Mouse (Mus musculus): ENCODE results near the gene Acot12. TPM values are rescaled to one million over a fixed set of nuclear protein-coding genes. Genes with fewer than 3 reads are reported as not detected.
A peak's percentile ranks its signal among the peaks of the same experiment; 100 is the strongest.

The Acot12 gene
- polyA plus RNA-seq, 1 experiment = 47.7 TPM

- Histone ChIP-seq H3K27me3 (replicated peaks; ENCODE audit: control insufficient read depth, insufficient read depth, low read length) (no peaks in the 10 kb centered on the region), H3K27ac (ENCODE audit: insufficient read depth, low read depth, low read length) (peak overlapping the region; percentile 91; the same call in 1 of the 2 replicates), H3K36me3 (ENCODE audit: control insufficient read depth, insufficient read depth, low read length) (no peaks in the 10 kb centered on the region), H3K4me1 (ENCODE audit: control insufficient read depth, insufficient read depth, low read length) (peaks cover 5% of the 10 kb centered on the region; the same call in 1 of the 2 replicates), H3K4me3 (ENCODE audit: insufficient read depth, low read depth, low read length) (peak overlapping the region; percentile 1; the same call in 1 of the 2 replicates)
- WGBS = 71% methylated on average over 3 of the region's 3 CpGs
- peak; percentile 30 for DNase-seq
- no peak for TF ChIP-seq POLR2A (IDR thresholded peaks at IDR 0.05; ENCODE audit: low read depth, low read length)
- TF ChIP-seq CTCF (conservative IDR thresholded peaks at IDR 0.05; ENCODE audit: insufficient read depth, insufficient read length, low read depth, low read length) = no peak
Observed at GRCm38 (mm10) chr13:91743180-91743579, 1.9 kb downstream of the Acot12 start.

GRCm38 (mm10) chr13:91746470-91746869 is 5.2 kb downstream of the Acot12 start:
- TF ChIP-seq CTCF (conservative IDR thresholded peaks at IDR 0.05; ENCODE audit: insufficient read depth, insufficient read length, low read depth, low read length) (no peak), POLR2A (IDR thresholded peaks at IDR 0.05; ENCODE audit: low read depth, low read length) (no peak)
- Histone ChIP-seq H3K36me3 (ENCODE audit: control insufficient read depth, insufficient read depth, low read length) (no peaks in the 10 kb centered on the region), H3K27me3 (replicated peaks; ENCODE audit: control insufficient read depth, insufficient read depth, low read length) (no peaks in the 10 kb centered on the region), H3K27ac (ENCODE audit: insufficient read depth, low read depth, low read length) (no peak overlapping the region), H3K4me1 (ENCODE audit: control insufficient read depth, insufficient read depth, low read length) (peaks cover 2% of the 10 kb centered on the region; the same call in 1 of the 2 replicates), H3K4me3 (ENCODE audit: insufficient read depth, low read depth, low read length) (no peak overlapping the region)
- DNase-seq = no peak
- 79% methylated on average over 5 of the region's 5 CpGs for WGBS

- DNase-seq = no peak
- Histone ChIP-seq H3K4me3 (ENCODE audit: insufficient read depth, low read depth, low read length) (no peak overlapping the region), H3K27me3 (replicated peaks; ENCODE audit: control insufficient read depth, insufficient read depth, low read length) (no peaks in the 10 kb centered on the region), H3K36me3 (ENCODE audit: control insufficient read depth, insufficient read depth, low read length) (no peaks in the 10 kb centered on the region), H3K4me1 (ENCODE audit: control insufficient read depth, insufficient read depth, low read length) (peaks cover 2% of the 10 kb centered on the region; the same call in 1 of the 2 replicates), H3K27ac (ENCODE audit: insufficient read depth, low read depth, low read length) (0 out of 2 replicates have a peak overlapping the region, but pooled peaks have one; percentile 23)
- TF ChIP-seq POLR2A (IDR thresholded peaks at IDR 0.05; ENCODE audit: low read depth, low read length) (no peak), CTCF (conservative IDR thresholded peaks at IDR 0.05; ENCODE audit: insufficient read depth, insufficient read length, low read depth, low read length) (no peak)
- WGBS = 81% methylated on average over 2 of the region's 2 CpGs
Observed at GRCm38 (mm10) chr13:91748401-91748800, 7.1 kb downstream of the Acot12 start.

GRCm38 (mm10) chr13:91749981-91750380 is 8.7 kb downstream of the Acot12 start:
- peak; percentile 75 for DNase-seq
- Histone ChIP-seq H3K4me1 (ENCODE audit: control insufficient read depth, insufficient read depth, low read length) (peaks cover 2% of the 10 kb centered on the region; the same call in 1 of the 2 replicates), H3K27ac (ENCODE audit: insufficient read depth, low read depth, low read length) (peak overlapping the region; percentile 13), H3K4me3 (ENCODE audit: insufficient read depth, low read depth, low read length) (no peak overlapping the region), H3K27me3 (replicated peaks; ENCODE audit: control insufficient read depth, insufficient read depth, low read length) (no peaks in the 10 kb centered on the region), H3K36me3 (ENCODE audit: control insufficient read depth, insufficient read depth, low read length) (no peaks in the 10 kb centered on the region)
- WGBS = 37% methylated on average over 4 of the region's 4 CpGs
- TF ChIP-seq CTCF (conservative IDR thresholded peaks at IDR 0.05; ENCODE audit: insufficient read depth, insufficient read length, low read depth, low read length) (no peak), POLR2A (IDR thresholded peaks at IDR 0.05; ENCODE audit: low read depth, low read length) (no peak)

- H3K36me3 ChIP-seq (ENCODE audit: control insufficient read depth, insufficient read depth, low read length) = no peaks in the 10 kb centered on the region; the same call in 1 of the 2 replicates
- no peak overlapping the region for H3K4me3 ChIP-seq (ENCODE audit: insufficient read depth, low read depth, low read length)
- H3K27ac ChIP-seq (ENCODE audit: insufficient read depth, low read depth, low read length) = no peak overlapping the region
- WGBS = 67% methylated on average over 4 of the region's 4 CpGs
- H3K27me3 ChIP-seq (replicated peaks; ENCODE audit: control insufficient read depth, insufficient read depth, low read length) = no peaks in the 10 kb centered on the region
- peaks cover 6% of the 10 kb centered on the region; the same call in 1 of the 2 replicates for H3K4me1 ChIP-seq (ENCODE audit: control insufficient read depth, insufficient read depth, low read length)
- DNase-seq = no peak
- TF ChIP-seq POLR2A (IDR thresholded peaks at IDR 0.05; ENCODE audit: low read depth, low read length) (no peak), CTCF (conservative IDR thresholded peaks at IDR 0.05; ENCODE audit: insufficient read depth, insufficient read length, low read depth, low read length) (no peak)
Observed at GRCm38 (mm10) chr13:91753724-91754123, 12.4 kb downstream of the Acot12 start.

- Histone ChIP-seq H3K4me1 (ENCODE audit: control insufficient read depth, insufficient read depth, low read length) (peaks cover 8% of the 10 kb centered on the region; the same call in 1 of the 2 replicates), H3K27me3 (replicated peaks; ENCODE audit: control insufficient read depth, insufficient read depth, low read length) (no peaks in the 10 kb centered on the region), H3K4me3 (ENCODE audit: insufficient read depth, low read depth, low read length) (no peak overlapping the region), H3K36me3 (ENCODE audit: control insufficient read depth, insufficient read depth, low read length) (no peaks in the 10 kb centered on the region; the same call in 1 of the 2 replicates), H3K27ac (ENCODE audit: insufficient read depth, low read depth, low read length) (no peak overlapping the region)
- DNase-seq = no peak
- TF ChIP-seq POLR2A (IDR thresholded peaks at IDR 0.05; ENCODE audit: low read depth, low read length) (no peak), CTCF (conservative IDR thresholded peaks at IDR 0.05; ENCODE audit: insufficient read depth, insufficient read length, low read depth, low read length) (no peak)
Observed at GRCm38 (mm10) chr13:91754762-91755161, 13.4 kb downstream of the Acot12 start.

GRCm38 (mm10) chr13:91756230-91756629 is 14.9 kb downstream of the Acot12 start:
- no peaks in the 10 kb centered on the region; the same call in 1 of the 2 replicates for H3K36me3 ChIP-seq (ENCODE audit: control insufficient read depth, insufficient read depth, low read length)
- peaks cover 13% of the 10 kb centered on the region; the same call in 1 of the 2 replicates for H3K4me1 ChIP-seq (ENCODE audit: control insufficient read depth, insufficient read depth, low read length)
- DNase-seq = no peak
- no peaks in the 10 kb centered on the region for H3K27me3 ChIP-seq (replicated peaks; ENCODE audit: control insufficient read depth, insufficient read depth, low read length)
- H3K4me3 ChIP-seq (ENCODE audit: insufficient read depth, low read depth, low read length) = no peak overlapping the region
- 73% methylated on average over 4 of the region's 4 CpGs for WGBS
- no peak overlapping the region for H3K27ac ChIP-seq (ENCODE audit: insufficient read depth, low read depth, low read length)
- TF ChIP-seq POLR2A (IDR thresholded peaks at IDR 0.05; ENCODE audit: low read depth, low read length) (no peak), CTCF (conservative IDR thresholded peaks at IDR 0.05; ENCODE audit: insufficient read depth, insufficient read length, low read depth, low read length) (no peak)
